Mouse (Mus musculus): ENCODE measurements around the gene Ces4a.
"Not testable (repeated sequence)": the region's sequence is repeated elsewhere in the genome, so short reads cannot be mapped to it uniquely, and the experiment has no call there.

The Ces4a gene

DNA sequence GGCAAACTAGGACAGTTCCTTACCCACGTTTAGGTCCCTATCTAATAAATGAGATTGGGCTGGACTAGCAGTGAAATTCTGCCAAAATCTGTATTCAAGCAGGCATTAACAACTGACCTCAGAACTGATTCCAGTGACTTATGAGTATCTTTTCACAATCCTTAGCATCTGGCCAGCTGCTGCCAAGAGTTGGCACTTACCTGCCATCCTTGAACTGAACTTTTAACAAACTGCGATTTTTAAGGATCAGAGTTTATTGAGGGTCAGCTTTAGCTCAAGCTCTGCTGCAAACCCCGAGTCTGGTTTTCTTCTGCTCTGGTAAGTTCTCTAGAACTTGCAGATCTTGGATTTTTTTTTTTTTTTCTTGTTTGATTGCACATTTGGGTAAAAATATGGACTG, 38.0 kb downstream of the Ces4a start:
- no peak for DNase-seq (ENCODE audit: low read depth in 1 of 2, low spot score in 2 of 2)

GRCm38 (mm10) chr8:105170041-105170380, 38.4 kb downstream of the Ces4a start:
- no peak for DNase-seq (ENCODE audit: low read depth in 1 of 2, low spot score in 2 of 2)

DNA sequence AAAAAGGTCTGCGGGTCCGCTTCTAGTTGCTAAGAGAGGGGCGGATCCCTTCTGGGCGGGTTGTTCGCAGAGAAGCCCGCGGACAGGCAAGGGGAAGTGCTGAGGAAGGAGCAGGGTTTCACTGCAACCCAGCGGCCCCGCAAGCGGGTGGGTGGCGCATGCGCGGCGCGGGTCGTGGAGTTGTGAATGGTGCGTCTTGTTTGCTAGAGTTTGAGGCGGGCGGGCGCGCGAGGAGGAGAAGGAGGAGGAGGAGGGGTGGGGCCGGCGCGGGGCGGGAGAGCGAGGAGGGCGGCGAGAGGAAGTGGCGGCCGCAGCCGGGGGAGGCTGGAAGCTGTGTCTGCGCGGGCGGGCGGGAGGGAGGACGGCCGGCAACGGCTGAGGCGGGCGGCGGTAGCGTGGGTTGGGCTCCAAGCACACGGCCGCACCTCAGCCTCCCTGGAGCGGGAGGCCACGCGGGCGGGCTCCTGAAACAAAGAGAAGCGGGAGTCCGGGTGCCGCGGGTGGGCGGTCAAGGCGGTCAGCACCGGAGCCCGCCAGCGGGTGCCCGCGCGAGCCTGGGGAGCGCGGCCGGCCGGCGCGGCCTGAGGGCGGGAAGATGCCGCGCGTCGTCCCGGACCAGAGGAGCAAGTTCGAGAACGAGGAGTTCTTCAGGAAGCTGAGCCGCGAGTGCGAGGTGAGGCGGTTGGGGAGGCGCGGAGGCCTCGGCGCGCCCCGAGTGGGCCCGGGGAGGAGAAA, 38.9 kb downstream of the Ces4a start, which contains the start of gene Cbfb:
TSS of gene Cbfb (plus strand) at position 294 of the 735 bp plus-strand sequence.
- peak; percentile 94 to 96 for DNase-seq (ENCODE audit: low read depth in 1 of 2, low spot score in 2 of 2)

DNA sequence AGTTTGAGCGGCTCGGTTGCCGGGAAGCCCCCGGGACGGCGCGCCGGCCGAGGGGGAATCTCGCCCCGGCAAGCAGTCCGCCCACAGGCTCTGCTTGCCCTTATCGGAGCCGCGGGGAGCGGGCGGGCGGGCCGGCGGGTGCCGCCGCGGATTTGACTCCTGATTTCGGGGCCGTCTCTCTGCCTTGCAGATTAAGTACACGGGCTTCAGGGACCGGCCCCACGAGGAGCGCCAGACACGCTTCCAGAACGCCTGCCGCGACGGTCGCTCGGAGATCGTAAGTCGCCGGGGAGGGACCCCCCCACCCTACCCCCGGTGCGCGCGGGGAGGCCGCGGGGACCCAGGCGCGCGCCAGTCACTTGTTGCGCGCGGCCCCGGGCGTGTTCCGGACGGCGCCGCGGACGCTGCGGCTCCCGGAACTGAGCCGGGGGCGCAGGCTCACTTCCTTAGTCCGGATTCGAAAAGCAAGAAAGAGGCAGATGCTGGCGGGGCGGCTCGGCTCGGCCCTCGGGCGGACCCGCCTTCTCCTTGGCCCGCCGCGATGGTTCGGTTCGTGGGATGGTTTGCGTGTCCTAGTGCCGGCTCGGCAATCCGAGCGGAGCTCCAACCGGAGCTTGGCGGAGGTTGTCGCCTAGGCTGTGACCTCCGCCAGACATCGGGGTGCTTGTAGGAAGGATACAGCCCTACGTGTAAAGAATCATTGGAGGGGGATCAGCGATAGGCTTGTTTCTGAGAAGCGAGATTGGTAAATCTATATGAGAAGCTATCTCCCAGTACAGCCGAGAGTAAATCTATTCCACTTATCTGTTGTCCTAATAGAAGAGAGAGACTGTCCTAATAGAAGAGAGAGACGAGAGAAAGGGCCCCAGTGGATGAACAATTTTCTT, 39.8 kb downstream of the Ces4a start:
- peak in 1 of 2 experiments; percentile 34 for DNase-seq (ENCODE audit: low read depth in 1 of 2, low spot score in 2 of 2)

GRCm38 (mm10) chr8:105172003-105172362, 40.4 kb downstream of the Ces4a start:
- DNase-seq (ENCODE audit: low read depth in 1 of 2, low spot score in 2 of 2) = no peak

DNA sequence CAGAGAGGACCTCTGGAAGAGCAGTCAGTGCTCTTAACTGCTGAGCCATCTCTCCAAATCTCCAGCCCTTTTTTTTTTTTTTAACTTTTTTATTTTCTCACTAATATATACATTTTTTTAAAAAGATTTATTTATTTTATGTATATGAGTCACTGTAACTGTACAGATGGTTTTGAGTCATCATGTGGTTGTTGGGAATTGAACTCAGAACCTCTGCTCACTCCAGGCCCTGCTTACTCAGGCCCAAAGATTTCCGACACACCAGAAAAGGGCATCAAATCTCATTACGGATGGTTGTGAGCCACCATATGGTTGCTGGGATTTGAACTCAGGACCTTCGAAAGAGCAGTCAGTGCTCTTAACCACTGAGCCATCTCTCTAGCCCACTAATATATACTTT, 43.7 kb downstream of the Ces4a start:
- not testable (repeated sequence) for DNase-seq (ENCODE audit: low read depth in 1 of 2, low spot score in 2 of 2)

DNA sequence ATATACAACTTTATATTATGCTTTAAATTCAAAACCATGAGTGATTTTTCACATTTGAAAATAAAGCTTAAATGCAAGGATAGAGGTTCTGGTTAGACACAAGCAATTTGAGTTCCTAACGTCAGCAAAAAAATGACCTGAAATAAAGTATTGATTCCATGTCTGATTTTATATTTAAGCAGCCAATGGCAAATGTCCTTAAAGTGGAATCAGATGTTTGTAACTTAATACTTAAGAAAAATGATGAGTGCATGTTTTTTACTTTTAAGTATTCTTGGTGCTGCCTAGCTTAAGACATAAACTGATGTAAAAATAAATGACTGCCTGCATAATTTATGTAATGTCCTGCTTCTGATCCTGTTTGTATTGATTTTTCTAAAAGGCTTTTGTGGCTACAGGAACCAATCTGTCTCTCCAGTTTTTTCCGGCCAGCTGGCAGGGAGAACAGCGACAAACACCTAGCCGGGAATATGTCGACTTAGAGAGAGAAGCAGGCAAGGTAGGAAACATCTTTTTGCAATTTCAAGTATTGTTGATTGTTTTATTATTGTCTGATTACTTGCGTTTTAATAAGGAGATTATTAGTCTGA, 46.7 kb downstream of the Ces4a start:
- no peak for DNase-seq (ENCODE audit: low read depth in 1 of 2, low spot score in 2 of 2)

GRCm38 (mm10) chr8:105182201-105182600, 50.6 kb downstream of the Ces4a start:
- no peak for DNase-seq (ENCODE audit: low read depth in 1 of 2, low spot score in 2 of 2)

GRCm38 (mm10) chr8:105186467-105187005, 54.9 kb downstream of the Ces4a start:
- no peak for DNase-seq (ENCODE audit: low read depth in 1 of 2, low spot score in 2 of 2)

DNA sequence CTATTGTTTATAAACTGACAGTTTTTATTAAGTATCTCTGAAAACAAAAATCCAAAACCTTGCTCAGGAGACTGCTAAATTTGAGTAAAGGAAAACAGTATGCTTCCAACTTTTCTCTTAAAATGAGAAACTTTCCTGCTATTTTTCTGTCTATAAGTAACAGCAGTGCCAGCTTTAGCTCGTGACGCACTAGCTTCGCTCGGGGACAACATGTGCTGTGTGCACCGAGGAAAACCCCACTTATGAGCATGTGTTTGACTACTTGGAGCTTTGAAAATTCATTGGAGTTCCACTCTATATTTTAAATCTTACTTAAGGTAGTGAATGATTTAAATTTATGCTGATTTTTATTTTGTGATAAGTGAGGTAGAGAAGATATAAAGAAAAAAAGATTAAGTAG, 60.6 kb downstream of the Ces4a start:
- DNase-seq (ENCODE audit: low read depth in 1 of 2, low spot score in 2 of 2) = no peak

All from monocyte, adult 2 months (primary cell).